Mouse (Mus musculus): Measurements from ENCODE around the gene Hspa4. TPM values are rescaled to one million over a fixed set of nuclear protein-coding genes. Genes with fewer than 3 reads are reported as not detected.
"Not testable (repeated sequence)": the region's sequence is repeated elsewhere in the genome, so short reads cannot be mapped to it uniquely, and the experiment has no call there.

Hspa4 gene
- polyA plus RNA-seq, 1 experiment from 2014 or later: 95.9 TPM

DNA sequence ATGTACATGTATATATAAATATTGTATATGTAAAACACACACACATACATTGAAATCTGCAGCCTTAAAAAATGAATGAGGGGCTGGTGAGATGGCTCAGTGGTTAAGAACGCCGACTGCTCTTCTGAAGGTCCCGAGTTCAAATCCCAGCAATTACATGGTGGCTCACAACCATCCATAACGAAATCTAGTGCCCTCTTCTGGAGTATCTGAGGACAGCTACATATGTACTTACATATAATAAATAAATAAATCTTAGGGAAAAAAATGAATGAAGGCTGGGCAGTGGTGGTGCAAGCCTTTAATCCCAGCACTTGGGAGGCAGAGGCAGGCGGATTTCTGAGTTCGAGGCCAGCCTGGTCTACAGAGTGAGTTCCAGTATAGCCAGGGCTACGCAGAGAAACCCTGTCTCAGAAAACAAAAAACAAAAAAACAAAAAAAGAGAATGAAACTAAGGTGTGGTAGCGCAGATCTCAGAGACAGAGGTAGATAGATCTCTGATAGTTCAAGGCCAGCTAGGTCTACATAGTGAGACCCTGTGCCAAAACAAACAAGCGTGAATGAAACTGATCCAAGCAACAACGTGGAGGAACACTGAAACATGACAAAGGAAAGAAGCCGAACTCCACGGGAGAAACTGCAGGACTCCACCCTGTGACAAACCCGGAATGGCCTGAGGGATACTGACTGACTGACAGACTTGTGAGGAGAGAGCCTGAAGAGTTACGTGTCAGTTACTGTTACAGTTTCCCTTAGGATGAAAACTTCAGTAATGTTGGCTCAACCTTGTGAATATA is 4.0 kb upstream of the Hspa4 start:
- H3K27me3 ChIP-seq: no peaks in the 10 kb centered on the region
- no peak overlapping the region for H3K4me3 ChIP-seq (replicated peaks)

DNA sequence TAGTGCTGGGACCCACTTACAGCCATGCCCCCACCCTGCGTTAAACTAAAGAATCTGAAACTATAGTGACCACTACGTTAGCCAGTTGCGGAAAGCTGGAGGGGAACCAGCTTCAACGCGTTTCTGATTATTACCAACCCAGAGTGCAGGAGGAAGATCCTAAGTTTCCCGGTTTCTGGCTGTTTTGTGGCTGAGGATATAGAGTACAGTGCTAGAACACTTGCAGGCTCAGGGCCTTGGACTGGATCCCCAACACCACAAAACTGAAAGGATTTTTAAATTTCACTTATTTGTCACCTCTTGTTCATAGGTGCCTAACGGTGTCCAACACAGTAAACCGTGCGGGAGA is 884 bp upstream of the Hspa4 start:
- WGBS: 53% methylated on average over 9 of the region's 9 CpGs
- Histone ChIP-seq H3K9ac (peak overlapping the region; percentile 99), H3K36me3 (replicated peaks) (no peaks in the 10 kb centered on the region), H3K27ac (peak overlapping the region; percentile 97), H3K4me2 (peak overlapping the region; percentile 69), H3K9me3 (no peaks in the 10 kb centered on the region), H3K4me1 (peaks cover 28% of the 10 kb centered on the region), H3K27me3 (no peaks in the 10 kb centered on the region), H3K4me3 (replicated peaks) (peak overlapping the region; percentile 99)
- 0 out of 2 replicates have a peak, but pooled peaks have one; percentile 1 for ATAC-seq (ENCODE audit: low FRiP score)

More for the DNA sequence above, 4.0 kb upstream of the Hspa4 start:
- H3K27ac ChIP-seq: no peak overlapping the region
- peaks cover 9% of the 10 kb centered on the region for H3K4me1 ChIP-seq
- no peaks in the 10 kb centered on the region for H3K9me3 ChIP-seq
- H3K4me2 ChIP-seq: no peak overlapping the region
- H3K9ac ChIP-seq: no peak overlapping the region
- no peaks in the 10 kb centered on the region for H3K36me3 ChIP-seq (replicated peaks)
- ATAC-seq (ENCODE audit: low FRiP score): no peak
- 85% methylated on average over 14 of the region's 14 CpGs for WGBS

DNA sequence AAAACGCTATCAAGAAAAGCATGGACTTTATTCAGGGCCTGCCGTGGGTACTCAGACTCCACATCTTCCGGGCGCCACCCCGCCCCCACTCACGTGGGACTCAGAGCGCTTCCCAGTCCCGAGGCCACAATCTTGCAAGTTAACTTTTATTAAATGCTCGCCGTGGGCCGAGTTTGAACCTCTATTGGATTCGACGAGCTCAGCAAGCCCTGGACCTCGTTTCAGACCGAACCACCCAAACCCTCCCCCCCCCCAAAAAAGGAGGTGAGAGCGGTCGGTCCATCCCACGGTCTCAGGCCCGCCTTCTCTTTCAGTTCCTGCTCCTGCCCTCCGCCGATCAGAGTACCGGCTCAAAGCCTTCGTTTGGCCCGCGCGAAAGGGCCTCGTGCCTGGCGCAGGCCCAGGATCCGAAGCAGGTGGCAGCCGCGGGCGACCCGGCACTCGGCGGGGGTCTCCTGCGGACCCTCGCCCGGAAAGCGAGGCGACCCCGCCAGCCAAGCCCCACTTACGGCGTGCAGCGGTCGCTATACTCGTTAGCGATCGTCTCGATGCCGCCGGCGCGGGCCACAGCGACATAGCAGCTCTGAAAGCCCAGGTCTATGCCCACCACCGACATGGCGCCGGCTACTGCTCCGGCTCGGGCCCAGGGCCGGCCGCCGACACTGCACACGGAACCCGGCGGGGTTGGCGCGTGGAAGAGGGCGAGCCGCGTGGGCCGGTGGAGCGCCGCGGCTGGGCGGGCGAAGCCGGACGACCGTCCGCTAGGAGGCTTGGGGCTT is 517 bp downstream of the Hspa4 start:
- WGBS: under 1% methylated on average over 80 of the region's 80 CpGs
- no peaks in the 10 kb centered on the region for H3K36me3 ChIP-seq (replicated peaks)
- peak overlapping the region; percentile 99 for H3K4me3 ChIP-seq (replicated peaks)
- H3K27me3 ChIP-seq: no peaks in the 10 kb centered on the region
- H3K4me1 ChIP-seq: peaks cover 28% of the 10 kb centered on the region
- peak overlapping the region; percentile 97 for H3K27ac ChIP-seq
- peak overlapping the region; percentile 99 for H3K9ac ChIP-seq
- H3K9me3 ChIP-seq: no peaks in the 10 kb centered on the region
- ATAC-seq (ENCODE audit: low FRiP score): peak; percentile 82
- peak overlapping the region; percentile 79 for H3K4me2 ChIP-seq

DNA sequence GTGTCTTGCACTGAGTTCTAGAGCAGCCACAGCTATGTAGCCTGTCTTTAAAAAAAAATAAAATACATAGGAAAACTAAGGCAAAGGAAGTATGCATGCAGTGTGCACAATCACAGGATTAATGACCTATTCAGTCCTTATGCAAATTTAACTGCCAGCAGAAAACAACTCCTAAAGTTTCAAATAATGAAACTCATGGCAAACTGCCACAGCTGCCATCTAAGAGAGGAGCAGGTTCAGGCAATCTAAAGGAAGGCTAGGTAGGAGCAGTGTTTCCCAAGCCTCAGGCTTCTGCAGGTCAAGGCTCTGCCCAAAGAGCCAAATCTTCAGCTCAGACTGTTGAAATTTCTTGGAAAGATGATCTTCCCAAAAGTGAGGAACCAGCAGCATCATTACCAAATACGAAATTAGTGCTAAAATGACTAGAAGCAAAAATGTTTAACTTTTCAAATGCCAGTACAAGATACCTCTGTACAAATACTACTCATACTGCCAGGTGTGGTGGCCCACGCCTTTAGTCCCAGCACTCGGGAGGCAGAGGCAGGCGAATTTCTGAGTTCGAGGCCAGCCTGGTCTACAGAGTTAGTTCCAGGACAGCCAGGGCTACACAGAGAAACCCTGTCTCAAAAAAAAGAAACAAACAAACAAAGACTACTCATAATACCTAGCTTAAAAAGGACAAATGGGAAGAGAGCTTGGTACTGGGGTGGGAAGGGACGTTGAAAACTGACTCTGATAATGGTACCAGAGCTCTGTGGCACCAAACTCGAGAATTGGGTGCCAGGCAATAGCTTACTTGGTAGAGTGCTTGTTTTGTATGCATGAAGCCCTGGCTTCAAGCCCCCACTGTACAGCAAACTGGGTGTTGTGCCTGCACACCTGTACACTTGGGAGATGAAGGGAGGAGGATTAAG is 2.1 kb downstream of the Hspa4 start:
- WGBS: 90% methylated on average over 7 of the region's 7 CpGs
- ATAC-seq (ENCODE audit: low FRiP score): no peak
- Histone ChIP-seq H3K4me3 (replicated peaks) (peak overlapping the region; percentile 99), H3K27ac (no peak overlapping the region), H3K36me3 (replicated peaks) (peaks cover 8% of the 10 kb centered on the region), H3K9me3 (no peaks in the 10 kb centered on the region), H3K4me2 (peak overlapping the region; percentile 79), H3K27me3 (no peaks in the 10 kb centered on the region), H3K4me1 (peaks cover 28% of the 10 kb centered on the region), H3K9ac (peak overlapping the region; percentile 99)

DNA sequence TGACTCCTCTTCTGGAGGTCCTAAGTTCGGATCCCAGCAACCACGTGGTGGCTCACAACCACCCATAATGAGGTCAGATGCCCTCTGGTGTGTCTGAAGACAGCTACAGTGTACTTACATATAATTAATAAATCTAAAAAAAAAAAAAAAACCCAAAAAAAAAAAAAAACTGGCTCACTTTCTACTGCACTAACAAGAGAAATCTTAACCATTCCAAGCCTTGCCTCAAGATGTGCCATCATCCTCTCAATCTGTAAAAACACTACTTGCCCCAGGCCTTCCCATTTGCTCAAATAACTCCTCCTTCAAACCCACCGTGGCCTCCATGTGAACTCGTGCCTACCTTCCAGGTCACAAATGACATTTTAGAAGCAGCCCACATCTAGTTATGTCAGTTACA is 3.4 kb downstream of the Hspa4 start:
- H3K4me1 ChIP-seq: peaks cover 28% of the 10 kb centered on the region
- no peak for ATAC-seq (ENCODE audit: low FRiP score)
- no peaks in the 10 kb centered on the region for H3K27me3 ChIP-seq
- H3K9me3 ChIP-seq: no peaks in the 10 kb centered on the region
- H3K27ac ChIP-seq: no peak overlapping the region
- H3K4me2 ChIP-seq: no peak overlapping the region
- H3K9ac ChIP-seq: no peak overlapping the region
- no peak overlapping the region for H3K4me3 ChIP-seq (replicated peaks)
- WGBS: 80% methylated on average over 4 of the region's 4 CpGs
- H3K36me3 ChIP-seq (replicated peaks): peaks cover 16% of the 10 kb centered on the region

DNA sequence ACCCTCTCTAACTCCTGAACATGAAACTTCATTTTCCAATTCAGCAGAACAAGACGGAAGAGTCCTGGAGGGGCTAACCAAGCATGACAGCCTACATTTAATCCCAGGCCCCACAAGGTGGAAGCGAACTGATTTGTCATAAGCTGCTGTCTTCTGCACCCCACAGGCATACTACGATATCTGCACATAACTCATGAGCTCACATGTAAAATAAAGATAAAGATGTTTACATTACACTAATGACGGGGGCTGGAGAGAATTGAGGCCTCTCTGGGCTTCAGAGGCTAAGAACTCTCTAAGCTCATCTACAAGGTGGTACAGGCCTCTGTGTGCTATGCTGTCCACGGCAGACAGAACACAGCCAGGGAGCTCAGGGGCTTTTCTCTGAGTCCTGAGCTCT is 5.8 kb downstream of the Hspa4 start:
- no peak overlapping the region for H3K27ac ChIP-seq
- 95% methylated on average over 5 of the region's 5 CpGs for WGBS
- no peak overlapping the region for H3K4me3 ChIP-seq (replicated peaks)
- H3K4me2 ChIP-seq: no peak overlapping the region
- no peak for ATAC-seq (ENCODE audit: low FRiP score)
- H3K9ac ChIP-seq: no peak overlapping the region
- H3K4me1 ChIP-seq: peaks cover 20% of the 10 kb centered on the region
- H3K27me3 ChIP-seq: no peaks in the 10 kb centered on the region
- no peaks in the 10 kb centered on the region for H3K9me3 ChIP-seq
- H3K36me3 ChIP-seq (replicated peaks): peaks cover 35% of the 10 kb centered on the region

DNA sequence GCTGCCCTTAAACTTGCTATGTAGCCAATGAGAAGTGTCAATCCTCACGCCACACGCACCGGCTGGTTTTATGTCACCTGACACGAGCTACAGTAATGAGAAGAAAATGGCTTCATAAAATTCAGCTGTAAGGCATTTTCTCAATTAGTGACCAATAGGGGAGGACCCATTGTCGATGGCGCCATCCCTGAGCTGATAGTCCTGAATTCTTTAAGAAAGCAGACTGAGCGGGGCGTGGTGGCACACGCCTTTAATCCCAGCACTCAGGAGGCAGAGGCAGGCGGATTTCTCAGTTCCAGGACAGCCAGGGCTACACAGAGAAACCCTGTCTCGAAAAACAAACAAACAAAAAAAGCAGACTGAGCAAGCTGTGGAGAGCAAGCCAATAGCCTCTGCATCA is 9.4 kb downstream of the Hspa4 start:
- 93% methylated on average over 11 of the region's 11 CpGs for WGBS
- H3K27me3 ChIP-seq: no peaks in the 10 kb centered on the region
- peaks cover 71% of the 10 kb centered on the region for H3K36me3 ChIP-seq (replicated peaks)

DNA sequence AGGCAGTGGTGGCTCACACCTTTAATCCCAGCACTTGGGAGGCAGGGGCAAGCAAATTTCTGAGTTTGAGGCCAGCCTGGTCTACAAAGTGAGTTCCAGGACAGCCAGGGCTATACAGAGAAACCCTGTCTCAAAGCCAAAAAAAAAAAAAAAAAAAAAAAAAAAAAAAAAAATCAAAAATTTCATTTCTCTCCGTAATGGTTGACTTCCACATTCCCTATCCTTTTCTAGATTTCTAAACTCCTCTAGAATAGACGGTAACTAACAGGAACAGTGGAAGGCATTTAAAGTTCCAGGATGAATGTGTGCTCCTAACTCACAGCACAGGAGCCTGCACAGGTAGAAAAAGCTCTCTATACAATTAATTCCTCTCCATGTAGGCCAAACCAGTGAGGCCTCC is 10.1 kb downstream of the Hspa4 start:
- H3K36me3 ChIP-seq (replicated peaks): peaks cover 77% of the 10 kb centered on the region
- H3K27me3 ChIP-seq: not testable (repeated sequence)

More for the DNA sequence above, 9.4 kb downstream of the Hspa4 start:
- Histone ChIP-seq H3K4me3 (replicated peaks) (no peak overlapping the region), H3K9me3 (no peaks in the 10 kb centered on the region), H3K27ac (no peak overlapping the region), H3K4me1 (no peaks in the 10 kb centered on the region), H3K4me2 (no peak overlapping the region), H3K9ac (no peak overlapping the region)
- no peak for ATAC-seq (ENCODE audit: low FRiP score)

DNA sequence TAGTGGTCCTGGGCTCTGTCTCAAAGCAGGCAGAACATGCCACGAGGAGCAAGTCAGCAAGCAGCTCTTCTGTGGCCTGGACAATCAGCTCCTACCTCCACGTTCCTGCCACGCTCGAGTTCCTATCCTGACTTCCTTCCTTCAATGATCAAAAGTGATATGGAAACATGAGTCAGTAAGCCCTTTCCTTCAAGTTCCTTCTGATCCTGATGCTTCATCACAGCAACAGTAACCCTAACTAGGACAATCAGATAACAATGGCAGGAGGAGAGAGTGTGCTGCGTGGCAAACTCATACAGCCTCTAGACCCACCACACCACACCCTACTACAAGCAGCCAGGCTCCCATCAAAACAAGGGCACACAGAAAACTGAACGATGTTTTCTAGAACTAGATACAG is 14.4 kb downstream of the Hspa4 start:
- Histone ChIP-seq H3K4me3 (replicated peaks) (no peak overlapping the region), H3K4me1 (no peaks in the 10 kb centered on the region), H3K9me3 (no peaks in the 10 kb centered on the region), H3K9ac (no peak overlapping the region), H3K27me3 (no peaks in the 10 kb centered on the region), H3K4me2 (no peak overlapping the region), H3K36me3 (replicated peaks) (peaks cover 91% of the 10 kb centered on the region), H3K27ac (no peak overlapping the region)
- WGBS: 91% methylated on average over 6 of the region's 6 CpGs
- ATAC-seq (ENCODE audit: low FRiP score): no peak

More for the DNA sequence above, 10.1 kb downstream of the Hspa4 start:
- not testable (repeated sequence) for H3K4me1 ChIP-seq; H3K9me3 ChIP-seq; H3K27ac ChIP-seq; H3K9ac ChIP-seq; H3K4me3 ChIP-seq (replicated peaks); ATAC-seq (ENCODE audit: low FRiP score); H3K4me2 ChIP-seq
- whole genome bisulfite sequencing: 99% methylated on average over 2 of the region's 2 CpGs

DNA sequence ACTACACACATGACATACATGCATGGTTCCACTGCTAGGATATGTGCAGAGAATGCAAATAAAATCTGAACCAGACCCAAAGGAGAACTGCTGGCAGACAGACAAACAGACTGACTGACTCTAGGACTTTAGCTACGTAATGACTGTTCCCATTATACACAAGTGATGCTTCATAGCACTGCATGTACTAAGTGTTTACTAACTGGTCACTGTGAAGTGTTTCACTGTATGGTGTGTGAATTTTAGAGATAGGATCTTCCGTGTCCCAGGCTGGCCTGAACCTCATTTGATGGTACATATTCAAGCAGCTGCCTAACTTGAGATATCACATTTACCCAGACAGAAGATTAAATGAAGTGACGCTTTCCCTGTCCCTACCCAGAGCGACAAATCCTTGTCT is 21.8 kb downstream of the Hspa4 start:
- Histone ChIP-seq H3K27ac (no peak overlapping the region), H3K36me3 (replicated peaks) (peaks cover 76% of the 10 kb centered on the region), H3K27me3 (no peaks in the 10 kb centered on the region), H3K4me2 (no peak overlapping the region), H3K4me1 (no peaks in the 10 kb centered on the region), H3K9me3 (no peaks in the 10 kb centered on the region), H3K9ac (no peak overlapping the region), H3K4me3 (replicated peaks) (no peak overlapping the region)
- no peak for ATAC-seq (ENCODE audit: low FRiP score)
- WGBS: 92% methylated on average over 4 of the region's 4 CpGs

DNA sequence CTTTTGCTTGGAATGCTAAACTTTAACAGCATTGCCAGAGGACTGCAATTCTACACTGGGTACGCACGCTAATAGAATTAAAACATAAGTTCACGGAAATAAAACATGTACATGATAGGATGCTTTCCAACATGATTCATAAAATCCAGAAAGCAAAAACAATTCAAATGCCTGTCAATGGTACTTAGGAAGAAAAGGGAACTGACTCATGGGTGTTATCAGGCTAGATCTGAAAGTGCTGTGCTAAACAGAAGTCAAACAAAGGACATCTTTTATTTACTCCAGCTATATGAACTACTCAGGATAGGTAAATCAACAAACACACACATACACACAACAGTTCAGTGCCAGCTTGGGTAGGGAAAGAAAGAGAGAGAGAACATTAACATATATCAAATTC is 24.9 kb downstream of the Hspa4 start:
- Histone ChIP-seq H3K9me3 (no peaks in the 10 kb centered on the region), H3K4me2 (no peak overlapping the region), H3K36me3 (replicated peaks) (peaks cover 78% of the 10 kb centered on the region), H3K4me1 (no peaks in the 10 kb centered on the region), H3K4me3 (replicated peaks) (no peak overlapping the region), H3K27me3 (no peaks in the 10 kb centered on the region), H3K9ac (no peak overlapping the region), H3K27ac (no peak overlapping the region)
- no peak for ATAC-seq (ENCODE audit: low FRiP score)
- WGBS: 97% methylated on average over 3 of the region's 3 CpGs

DNA sequence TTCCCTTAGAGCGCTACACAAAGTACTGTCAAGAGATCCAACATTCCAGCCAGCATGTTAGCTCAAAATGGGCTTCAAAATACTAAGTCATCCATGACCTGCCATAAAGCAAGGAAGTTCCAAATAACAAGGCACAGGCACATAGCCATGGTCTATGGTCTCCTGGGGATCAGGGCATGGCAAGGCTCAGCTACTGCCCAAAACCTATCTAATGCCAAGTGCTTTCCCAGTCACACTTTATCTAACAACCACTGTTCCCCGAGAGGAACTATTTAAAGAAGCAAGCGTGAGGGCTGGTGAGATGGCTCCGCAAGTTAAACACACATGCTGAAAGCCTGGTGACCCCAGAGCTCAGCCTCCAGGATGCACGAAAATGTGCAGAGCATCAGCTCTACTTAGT is 26.9 kb downstream of the Hspa4 start:
- Histone ChIP-seq H3K9ac (no peak overlapping the region), H3K27me3 (no peaks in the 10 kb centered on the region), H3K9me3 (no peaks in the 10 kb centered on the region), H3K36me3 (replicated peaks) (peaks cover 84% of the 10 kb centered on the region), H3K4me2 (no peak overlapping the region), H3K4me3 (replicated peaks) (no peak overlapping the region), H3K4me1 (no peaks in the 10 kb centered on the region), H3K27ac (no peak overlapping the region)
- ATAC-seq (ENCODE audit: low FRiP score): no peak
- 93% methylated on average over 5 of the region's 5 CpGs for WGBS
